Mouse (Mus musculus) liver, embryonic 15.5 days (tissue): ENCODE data around the gene Zfyve28. TPM values are rescaled to one million over a fixed set of nuclear protein-coding genes. Genes with fewer than 3 reads are reported as not detected.

ENCODE experiments used
- ATAC-seq: fragments of 200-750 bp; cut with Nextera tagmentation; 2 replicates; pipeline ENCODE4 v1.8.0; 2017; ENCODE audit warnings: moderate number of reproducible peaks, mild to moderate bottlenecking, moderate library complexity; ENCODE audit not compliant: insufficient read depth
- H3K27ac ChIP-seq: fragments of 300-500 bp; sonication (generic); replicated peaks from 2 replicates; pipeline ENCODE4 v1.5.1; 2015; ENCODE audit warnings: mild to moderate bottlenecking, inconsistent platforms
- H3K27me3 ChIP-seq: fragments of 300-500 bp; sonication (generic); 2 replicates; pipeline ENCODE4 v1.6.1; 2015; ENCODE audit warnings: mild to moderate bottlenecking, inconsistent platforms
- H3K36me3 ChIP-seq: fragments of 300-500 bp; sonication (generic); replicated peaks from 2 replicates; pipeline ENCODE4 v1.6.1; 2015; ENCODE audit warnings: moderate library complexity, mild to moderate bottlenecking, inconsistent platforms
- H3K4me1 ChIP-seq: fragments of 300-500 bp; sonication (generic); replicated peaks from 2 replicates; pipeline ENCODE4 v1.6.1; 2015; ENCODE audit warnings: inconsistent platforms
- H3K4me2 ChIP-seq: fragments of 300-500 bp; sonication (generic); 2 replicates; pipeline ENCODE4 v1.6.1; 2015; ENCODE audit warnings: moderate library complexity, mild to moderate bottlenecking, inconsistent platforms
- H3K4me3 ChIP-seq: fragments of 300-500 bp; sonication (generic); replicated peaks from 2 replicates; pipeline ENCODE4 v1.5.1; 2015; ENCODE audit warnings: mild to moderate bottlenecking, inconsistent platforms
- H3K9ac ChIP-seq: fragments of 300-500 bp; sonication (generic); 2 replicates; pipeline ENCODE4 v1.6.1; 2015; ENCODE audit warnings: moderate library complexity, mild to moderate bottlenecking, inconsistent platforms
- H3K9me3 ChIP-seq: fragments of 300-500 bp; sonication (generic); replicated peaks from 2 replicates; pipeline ENCODE4 v1.6.1; 2016; ENCODE audit warnings: inconsistent platforms
- WGBS: fragments of 180-500 bp; shearing (Covaris S2); methylation state at CpG from one replicate; pipeline ENCODE4 v1.1.7; 2015; ENCODE audit warnings: mixed read lengths; ENCODE audit not compliant: insufficient replicate concordance; 5-methylcytosine and 5-hydroxymethylcytosine counted together
- polyA plus RNA-seq: library from polyadenylated mRNA; unstranded; fragments of >200 nt; fragmentation: Nextera tagmentation; extraction: Ambion mirVana; gene quantifications from 2 replicates; pipeline ENCODE4 v1.2.1, GENCODE M21; 2015

The Zfyve28 gene
- polyA plus RNA-seq, 1 experiment from 2014 or later, result 0.07 TPM

DNA sequence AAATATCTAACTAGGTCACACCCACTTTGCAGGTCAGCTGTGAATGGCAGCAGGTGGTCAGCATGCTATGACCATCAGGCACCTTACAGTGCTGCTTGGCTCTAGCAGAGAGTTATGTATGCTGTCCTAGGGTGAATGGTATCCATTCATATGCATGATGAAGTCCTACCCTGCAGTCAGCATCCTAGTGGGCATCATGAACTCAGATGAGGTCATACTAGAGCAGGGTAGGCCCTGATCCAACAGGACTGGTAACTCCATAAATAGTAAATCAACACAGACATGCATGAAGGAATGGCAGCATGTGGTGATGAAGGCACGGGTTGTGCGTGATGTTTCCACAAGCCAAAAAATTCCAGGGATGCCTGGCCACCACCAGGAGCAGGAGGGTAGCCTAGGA is 82.5 kb downstream of the Zfyve28 start:
- Histone ChIP-seq H3K4me2 (no peak overlapping the region), H3K4me3 (no peak overlapping the region), H3K27me3 (no peaks in the 10 kb centered on the region), H3K9ac (no peak overlapping the region), H3K9me3 (no peaks in the 10 kb centered on the region), H3K4me1 (no peaks in the 10 kb centered on the region), H3K27ac (no peak overlapping the region), H3K36me3 (no peaks in the 10 kb centered on the region)
- WGBS, result 33% methylated on average over 2 of the region's 2 CpGs
- ATAC-seq, result no peak

DNA sequence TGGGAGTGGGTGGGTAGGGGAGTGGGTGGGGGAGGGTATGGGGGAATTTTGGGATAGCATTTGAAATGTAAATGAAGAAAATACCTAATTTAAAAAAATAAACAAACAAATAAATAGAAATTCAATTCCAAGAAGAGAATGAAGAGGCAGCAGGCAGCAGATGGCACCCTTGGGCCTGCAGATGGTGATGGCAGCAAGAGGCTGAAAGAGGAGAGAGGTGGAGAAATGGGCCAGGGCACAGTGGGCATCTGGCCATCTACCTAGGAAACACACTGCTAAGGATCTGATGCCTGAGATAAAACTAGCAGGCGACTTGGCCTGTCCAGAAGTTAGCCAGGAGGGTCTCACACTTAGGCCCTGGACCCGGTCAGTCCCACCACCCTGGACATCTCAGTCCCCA is 83.3 kb downstream of the Zfyve28 start:
- Histone ChIP-seq H3K4me3 (no peak overlapping the region), H3K9ac (no peak overlapping the region), H3K4me1 (no peaks in the 10 kb centered on the region), H3K36me3 (no peaks in the 10 kb centered on the region), H3K27ac (no peak overlapping the region), H3K4me2 (no peak overlapping the region), H3K27me3 (no peaks in the 10 kb centered on the region), H3K9me3 (no peaks in the 10 kb centered on the region)
- WGBS, result 43% methylated on average over 2 of the region's 2 CpGs
- ATAC-seq, result no peak

DNA sequence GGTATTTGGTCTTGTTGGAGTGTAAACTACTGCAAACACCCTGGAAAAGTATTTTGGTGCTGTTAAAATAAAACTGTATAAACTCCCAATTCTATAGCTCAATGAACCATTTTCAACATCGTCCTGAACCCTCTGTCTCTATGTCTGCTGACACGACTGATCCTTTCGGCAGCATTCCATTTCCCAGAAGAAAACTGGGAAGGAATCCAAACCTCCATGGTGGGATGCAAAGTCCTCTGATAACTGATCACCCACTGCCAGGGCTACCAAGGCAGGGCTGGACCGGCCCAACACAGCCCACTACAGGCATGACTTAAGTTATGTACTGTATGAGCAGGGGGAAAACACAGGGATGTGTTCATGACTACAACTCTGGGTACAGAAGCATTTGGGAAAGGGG is 86.2 kb downstream of the Zfyve28 start:
- Histone ChIP-seq H3K4me3 (no peak overlapping the region), H3K27ac (no peak overlapping the region), H3K4me2 (no peak overlapping the region), H3K4me1 (no peaks in the 10 kb centered on the region), H3K9ac (no peak overlapping the region), H3K27me3 (no peaks in the 10 kb centered on the region), H3K36me3 (no peaks in the 10 kb centered on the region), H3K9me3 (no peaks in the 10 kb centered on the region)
- 64% methylated on average over 4 of the region's 4 CpGs for WGBS
- no peak for ATAC-seq

DNA sequence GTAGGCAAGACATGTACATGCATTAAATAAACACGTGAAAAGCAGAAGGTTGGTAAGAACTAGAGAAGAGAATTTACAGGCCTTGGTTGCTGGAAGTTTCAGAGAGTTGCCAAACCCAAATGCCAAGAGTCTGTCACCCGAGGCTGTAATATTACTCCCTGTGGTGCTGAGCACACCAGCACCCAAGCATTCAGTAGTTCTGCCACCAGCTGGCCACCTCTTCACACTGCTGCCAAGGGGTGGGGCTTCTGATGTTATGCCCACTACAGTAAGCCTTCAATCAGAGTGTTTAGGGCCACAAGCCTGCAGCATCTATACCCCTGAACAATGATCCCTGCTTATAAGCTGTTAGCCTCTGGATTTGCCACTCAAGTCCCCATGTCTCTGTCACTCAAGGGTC is 86.9 kb downstream of the Zfyve28 start:
- no peaks in the 10 kb centered on the region for H3K27me3 ChIP-seq
- WGBS, result 50% methylated on average over 2 of the region's 2 CpGs
- H3K9ac ChIP-seq, result no peak overlapping the region
- H3K4me1 ChIP-seq, result no peaks in the 10 kb centered on the region
- H3K4me3 ChIP-seq, result no peak overlapping the region
- no peak overlapping the region for H3K4me2 ChIP-seq
- ATAC-seq, result no peak
- H3K36me3 ChIP-seq, result no peaks in the 10 kb centered on the region
- no peaks in the 10 kb centered on the region for H3K9me3 ChIP-seq
- no peak overlapping the region for H3K27ac ChIP-seq

DNA sequence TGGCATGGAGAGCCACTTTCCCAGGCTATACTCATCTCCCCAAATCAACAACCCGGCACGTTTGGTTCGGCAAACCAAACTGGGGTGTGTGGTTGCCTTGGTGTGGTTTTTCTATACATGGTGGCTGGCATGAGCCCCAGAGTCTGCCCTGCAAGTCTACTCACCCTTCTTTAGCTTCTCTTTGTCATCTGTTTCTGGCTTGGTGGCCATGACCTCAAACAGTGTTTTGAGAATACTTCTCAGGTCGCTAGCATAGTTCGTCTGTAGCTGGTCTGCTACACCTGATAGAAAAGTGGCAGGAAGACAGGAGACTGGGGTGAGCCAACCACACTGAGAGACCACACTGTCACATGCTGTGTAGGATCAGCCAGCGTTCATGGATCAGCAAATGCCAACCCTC is 89.6 kb downstream of the Zfyve28 start:
- WGBS, result 64% methylated on average over 6 of the region's 6 CpGs
- Histone ChIP-seq H3K4me1 (no peaks in the 10 kb centered on the region), H3K9me3 (no peaks in the 10 kb centered on the region), H3K9ac (no peak overlapping the region), H3K4me3 (no peak overlapping the region), H3K36me3 (no peaks in the 10 kb centered on the region), H3K4me2 (no peak overlapping the region), H3K27me3 (no peaks in the 10 kb centered on the region), H3K27ac (no peak overlapping the region)
- ATAC-seq, result no peak

DNA sequence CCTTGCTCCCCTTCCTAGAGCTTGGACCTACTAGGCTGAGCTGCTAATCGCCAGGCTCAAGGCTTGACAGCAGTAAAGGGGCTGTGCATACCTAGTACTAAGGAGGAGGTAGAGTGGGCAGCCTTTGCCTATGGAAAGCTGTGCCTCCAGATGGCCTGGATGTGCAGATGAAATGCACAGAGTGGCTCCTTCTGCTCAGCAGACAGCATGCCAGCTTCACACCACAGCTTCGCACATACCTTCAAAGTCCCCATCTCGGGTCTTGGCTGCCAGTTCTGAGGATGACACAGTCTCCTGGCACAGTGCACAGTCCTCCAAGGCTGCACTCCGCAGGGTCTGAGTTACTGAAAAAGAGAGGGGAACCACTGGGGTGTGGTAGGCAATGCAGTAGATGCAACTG is 91.0 kb downstream of the Zfyve28 start:
- Histone ChIP-seq H3K9me3 (no peaks in the 10 kb centered on the region), H3K36me3 (no peaks in the 10 kb centered on the region), H3K4me3 (no peak overlapping the region), H3K4me2 (no peak overlapping the region), H3K27ac (no peak overlapping the region), H3K9ac (no peak overlapping the region), H3K4me1 (no peaks in the 10 kb centered on the region), H3K27me3 (no peaks in the 10 kb centered on the region)
- ATAC-seq, result no peak
- 58% methylated on average over 4 of the region's 4 CpGs for WGBS

DNA sequence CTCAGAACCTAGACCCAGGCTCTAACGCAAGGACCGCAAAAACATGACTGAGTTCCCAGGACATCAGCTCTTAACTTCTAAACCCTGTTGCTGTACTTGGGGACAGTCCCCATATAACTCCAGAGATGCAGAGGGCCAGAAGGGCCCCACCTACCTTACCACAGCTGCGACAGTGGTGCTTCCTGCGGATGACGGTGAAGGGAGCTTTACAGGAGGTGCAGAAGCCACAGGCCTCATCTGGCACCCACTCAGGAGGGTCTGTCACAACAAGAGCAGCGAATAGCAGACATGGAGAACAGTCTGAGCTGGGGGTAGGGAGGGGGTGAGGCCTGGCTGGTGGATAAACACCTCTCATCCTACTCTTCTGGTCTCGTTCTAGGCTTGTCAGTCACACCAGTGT is 91.8 kb downstream of the Zfyve28 start:
- Histone ChIP-seq H3K4me3 (no peak overlapping the region), H3K4me1 (no peaks in the 10 kb centered on the region), H3K9me3 (no peaks in the 10 kb centered on the region), H3K4me2 (no peak overlapping the region), H3K36me3 (no peaks in the 10 kb centered on the region), H3K9ac (no peak overlapping the region), H3K27ac (no peak overlapping the region), H3K27me3 (no peaks in the 10 kb centered on the region)
- WGBS, result 38% methylated on average over 7 of the region's 7 CpGs
- no peak for ATAC-seq

DNA sequence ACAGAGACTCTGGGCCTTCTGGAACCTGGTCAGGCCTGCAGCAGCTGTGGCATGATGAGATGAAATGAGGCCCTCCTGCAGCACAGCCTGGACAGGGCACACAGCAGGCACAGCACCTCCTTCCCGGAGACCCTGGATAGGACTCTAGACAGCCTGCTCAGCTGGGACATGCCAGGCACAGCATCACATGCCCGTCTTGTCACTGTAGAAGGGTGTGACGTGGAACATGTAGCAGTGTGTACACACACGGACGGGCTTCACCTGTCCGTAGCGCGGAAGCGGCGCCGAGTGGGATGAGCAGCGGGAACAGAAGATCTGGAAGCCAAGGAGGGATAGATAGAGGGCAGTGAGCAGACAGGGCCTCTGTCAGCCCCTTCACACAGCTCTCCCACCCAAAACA is 92.5 kb downstream of the Zfyve28 start:
- H3K27ac ChIP-seq, result no peak overlapping the region
- H3K9me3 ChIP-seq, result no peaks in the 10 kb centered on the region
- no peak overlapping the region for H3K9ac ChIP-seq
- no peaks in the 10 kb centered on the region for H3K36me3 ChIP-seq
- H3K4me3 ChIP-seq, result no peak overlapping the region
- H3K4me1 ChIP-seq, result no peaks in the 10 kb centered on the region
- no peak for ATAC-seq
- 76% methylated on average over 12 of the region's 12 CpGs for WGBS
- no peak overlapping the region for H3K4me2 ChIP-seq
- H3K27me3 ChIP-seq, result no peaks in the 10 kb centered on the region

DNA sequence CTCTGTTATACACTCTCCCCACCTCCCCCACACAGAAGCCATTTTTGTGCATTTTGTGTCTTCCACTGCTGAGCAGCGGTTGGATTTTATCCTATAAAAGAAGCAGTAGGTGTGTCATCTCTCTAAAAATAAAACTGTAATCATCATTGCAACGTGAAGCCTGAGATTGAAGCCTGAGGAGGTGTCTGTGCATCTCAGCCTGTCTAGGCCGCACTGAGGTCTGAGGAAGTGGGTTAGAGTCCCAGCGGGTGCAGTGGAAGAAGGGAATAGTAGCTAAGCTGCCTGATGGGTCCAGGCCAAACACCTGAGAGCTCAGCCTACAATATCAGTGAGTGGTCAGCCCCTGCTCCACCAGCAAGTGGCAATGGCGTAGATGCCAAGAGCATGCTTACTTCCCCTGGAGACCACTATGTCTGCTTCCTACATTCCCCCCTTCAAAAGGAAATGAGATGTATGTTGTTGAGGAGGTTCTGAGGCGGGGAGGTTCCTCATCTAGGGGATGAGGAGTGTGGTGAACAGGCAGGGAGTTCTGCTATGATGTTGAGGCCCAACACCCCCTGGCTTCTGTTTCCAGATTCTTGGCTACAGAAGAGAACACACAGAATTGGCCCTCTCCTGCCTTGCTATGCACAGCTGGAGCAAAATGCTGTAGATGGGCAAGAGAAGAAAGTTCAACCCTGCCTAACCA is 93.1 kb downstream of the Zfyve28 start:
- H3K4me3 ChIP-seq, result no peak overlapping the region
- WGBS, result 49% methylated on average over 6 of the region's 6 CpGs
- no peak for ATAC-seq

DNA sequence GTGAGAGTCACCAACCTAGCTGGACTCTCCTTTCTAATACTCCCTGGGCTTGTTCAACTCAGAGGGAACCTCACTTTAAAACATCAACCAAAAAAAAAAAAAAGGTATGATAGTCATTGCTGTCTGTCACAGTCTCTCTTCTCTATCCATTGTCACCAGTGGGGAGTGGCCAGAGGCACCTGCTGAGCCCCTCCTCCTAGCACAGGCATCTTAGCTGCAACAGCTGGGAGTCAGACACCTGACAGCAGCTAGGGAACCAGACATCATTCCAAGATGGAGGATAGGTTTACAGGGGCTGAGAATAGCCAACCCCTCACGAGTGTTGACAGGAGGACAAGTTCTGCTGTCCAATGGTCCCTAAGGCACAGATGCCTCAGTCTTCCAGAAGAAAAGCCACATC is 93.8 kb downstream of the Zfyve28 start:
- Histone ChIP-seq H3K27ac (no peak overlapping the region), H3K27me3 (no peaks in the 10 kb centered on the region), H3K9me3 (no peaks in the 10 kb centered on the region), H3K36me3 (no peaks in the 10 kb centered on the region), H3K4me3 (no peak overlapping the region), H3K4me2 (no peak overlapping the region), H3K9ac (no peak overlapping the region), H3K4me1 (no peaks in the 10 kb centered on the region)
- no peak for ATAC-seq
- 28% methylated on average over 1 of the region's 1 CpGs for WGBS

More for the DNA sequence above, 93.1 kb downstream of the Zfyve28 start:
- Histone ChIP-seq H3K4me1 (no peaks in the 10 kb centered on the region), H3K27ac (no peak overlapping the region), H3K4me2 (no peak overlapping the region), H3K27me3 (no peaks in the 10 kb centered on the region), H3K9me3 (no peaks in the 10 kb centered on the region), H3K36me3 (no peaks in the 10 kb centered on the region), H3K9ac (no peak overlapping the region)

DNA sequence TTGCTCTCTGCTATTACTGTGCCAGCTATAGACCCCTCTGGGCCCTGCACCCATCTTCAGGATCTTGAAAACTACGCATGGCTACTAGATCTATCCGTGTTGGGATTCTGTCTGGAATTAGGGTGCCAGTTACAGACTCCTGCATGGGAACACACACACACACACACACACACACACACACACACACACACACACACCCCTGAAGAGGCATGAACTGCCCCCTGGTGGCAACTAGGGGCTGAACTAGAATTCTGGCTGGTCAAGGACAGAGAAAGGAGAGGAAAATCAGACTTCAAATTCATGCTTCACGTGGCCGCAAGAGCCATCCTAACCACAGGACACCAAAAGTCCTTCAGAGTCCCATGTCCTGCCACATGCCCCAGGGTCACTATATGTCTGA is 96.4 kb downstream of the Zfyve28 start:
- H3K27ac ChIP-seq, result no peak overlapping the region
- H3K36me3 ChIP-seq, result no peaks in the 10 kb centered on the region
- H3K27me3 ChIP-seq, result no peaks in the 10 kb centered on the region
- no peak overlapping the region for H3K4me2 ChIP-seq
- H3K9me3 ChIP-seq, result no peaks in the 10 kb centered on the region
- no peak overlapping the region for H3K9ac ChIP-seq
- H3K4me3 ChIP-seq, result no peak overlapping the region
- 53% methylated on average over 4 of the region's 4 CpGs for WGBS
- ATAC-seq, result no peak
- H3K4me1 ChIP-seq, result peaks cover 22% of the 10 kb centered on the region

DNA sequence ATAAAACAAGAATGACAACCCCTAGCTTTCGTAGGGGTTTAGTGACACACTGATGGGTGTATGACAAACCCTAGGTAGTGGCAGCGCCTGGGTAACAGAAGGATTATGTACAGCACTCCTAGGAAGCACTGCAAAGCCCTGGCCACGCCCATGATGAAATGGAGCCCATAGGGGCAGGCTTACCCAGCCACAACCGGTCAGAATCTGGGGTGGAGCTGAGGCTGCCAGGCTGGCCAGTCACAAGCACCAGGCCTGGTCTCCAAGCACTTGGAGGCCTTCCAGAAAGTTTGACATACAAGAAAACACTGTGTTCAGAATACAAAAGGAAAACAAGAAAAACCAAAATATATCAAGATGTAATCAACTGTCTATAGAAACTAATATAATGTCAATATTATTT is 97.2 kb downstream of the Zfyve28 start:
- Histone ChIP-seq H3K27me3 (no peaks in the 10 kb centered on the region), H3K9me3 (no peaks in the 10 kb centered on the region), H3K27ac (no peak overlapping the region), H3K36me3 (no peaks in the 10 kb centered on the region), H3K9ac (no peak overlapping the region), H3K4me1 (peaks cover 30% of the 10 kb centered on the region), H3K4me2 (no peak overlapping the region), H3K4me3 (no peak overlapping the region)
- ATAC-seq, result no peak
- 42% methylated on average over 4 of the region's 4 CpGs for WGBS
